Mouse (Mus musculus) heart, embryonic 14.5 days (tissue): Measurements from ENCODE around the gene Cdc5l. TPM values are rescaled to one million over a fixed set of nuclear protein-coding genes. Genes with fewer than 3 reads are reported as not detected.
A peak's percentile ranks its signal among the peaks of the same experiment; 100 is the strongest.

ENCODE experiments used
- ATAC-seq: fragments of 200-750 bp; cut with Nextera tagmentation; 2 replicates; pipeline ENCODE4 v1.8.0; 2017; ENCODE audit warnings: low read depth, moderate TSS enrichment; ENCODE audit not compliant: insufficient number of reproducible peaks, insufficient read depth, low FRiP score
- H3K27ac ChIP-seq, 2 experiments: fragments of 200-500 bp in 1 of 2; fragments of 300-500 bp in 1 of 2; sonication (generic) in 1 of 2; replicated peaks in 1 of 2; 2 replicates each; pipeline ENCODE4 v1.5.1; 2012 to 2014; ENCODE audit warnings: low read depth in 2 of 2, low read length in 2 of 2, control low read depth in 1 of 2, mild to moderate bottlenecking in 1 of 2, mixed read lengths in 1 of 2; ENCODE audit not compliant: control insufficient read depth in 1 of 2, insufficient read depth in 1 of 2
- H3K27me3 ChIP-seq: fragments of 300-500 bp; sonication (generic); 2 replicates; pipeline ENCODE4 v1.6.1; 2014; ENCODE audit warnings: mild to moderate bottlenecking, low read length, control low read depth; ENCODE audit not compliant: control insufficient read depth, insufficient read depth
- H3K36me3 ChIP-seq: fragments of 300-500 bp; sonication (generic); 2 replicates; pipeline ENCODE4 v1.6.1; 2014; ENCODE audit warnings: mild to moderate bottlenecking, control low read depth, low read length, mixed read lengths; ENCODE audit not compliant: control insufficient read depth, insufficient read depth
- H3K4me1 ChIP-seq, 2 experiments: fragments of 200-500 bp in 1 of 2; fragments of 300-500 bp in 1 of 2; sonication (generic) in 1 of 2; 2 replicates each; pipeline ENCODE4 v1.6.1; 2012 to 2014; ENCODE audit warnings: low read length in 2 of 2, control low read depth in 1 of 2, mixed read lengths in 1 of 2; ENCODE audit not compliant: control insufficient read depth in 2 of 2, insufficient read depth in 2 of 2
- H3K4me2 ChIP-seq: fragments of 300-500 bp; sonication (generic); 2 replicates; pipeline ENCODE4 v1.6.1; 2014; ENCODE audit warnings: mild to moderate bottlenecking, low read length
- H3K4me3 ChIP-seq, 2 experiments: fragments of 200-500 bp in 1 of 2; fragments of 300-500 bp in 1 of 2; sonication (generic) in 1 of 2; 2 replicates each; pipeline ENCODE4 v1.5.1; 2012 to 2014; ENCODE audit warnings: low read length in 2 of 2, mild to moderate bottlenecking in 2 of 2, control low read depth in 1 of 2, low read depth in 1 of 2, moderate library complexity in 1 of 2; ENCODE audit not compliant: control insufficient read depth in 1 of 2, insufficient read depth in 1 of 2
- H3K9ac ChIP-seq: fragments of 300-500 bp; sonication (generic); 2 replicates; pipeline ENCODE4 v1.6.1; 2014; ENCODE audit warnings: mild to moderate bottlenecking, low read length
- H3K9me3 ChIP-seq: fragments of 300-500 bp; sonication (generic); 2 replicates; pipeline ENCODE4 v1.6.1; 2016; ENCODE audit warnings: low read length, control low read depth; ENCODE audit not compliant: control insufficient read depth
- WGBS: fragments of 180-500 bp; shearing (Covaris S2); extraction: QIAGEN DNeasy Blood & Tissue Kit; methylation state at CpG from one replicate; pipeline ENCODE4 v1.1.7; 2014; 5-methylcytosine and 5-hydroxymethylcytosine counted together
- polyA plus RNA-seq: library from polyadenylated mRNA; unstranded; fragments of >200 nt; fragmentation: Nextera tagmentation; extraction: Ambion mirVana; gene quantifications from 2 replicates; pipeline ENCODE4 v1.2.1, GENCODE M21; 2014

Gene Cdc5l
- polyA plus RNA-seq, 1 experiment from 2014 or later = 50.7 TPM

- 95% methylated on average over 1 of the region's 1 CpGs for WGBS
- H3K36me3 ChIP-seq = peaks cover 69% of the 10 kb centered on the region
These were observed 31.4 kb downstream of the Cdc5l start for GRCm38 (mm10) chr17:45402126-45402525.

DNA sequence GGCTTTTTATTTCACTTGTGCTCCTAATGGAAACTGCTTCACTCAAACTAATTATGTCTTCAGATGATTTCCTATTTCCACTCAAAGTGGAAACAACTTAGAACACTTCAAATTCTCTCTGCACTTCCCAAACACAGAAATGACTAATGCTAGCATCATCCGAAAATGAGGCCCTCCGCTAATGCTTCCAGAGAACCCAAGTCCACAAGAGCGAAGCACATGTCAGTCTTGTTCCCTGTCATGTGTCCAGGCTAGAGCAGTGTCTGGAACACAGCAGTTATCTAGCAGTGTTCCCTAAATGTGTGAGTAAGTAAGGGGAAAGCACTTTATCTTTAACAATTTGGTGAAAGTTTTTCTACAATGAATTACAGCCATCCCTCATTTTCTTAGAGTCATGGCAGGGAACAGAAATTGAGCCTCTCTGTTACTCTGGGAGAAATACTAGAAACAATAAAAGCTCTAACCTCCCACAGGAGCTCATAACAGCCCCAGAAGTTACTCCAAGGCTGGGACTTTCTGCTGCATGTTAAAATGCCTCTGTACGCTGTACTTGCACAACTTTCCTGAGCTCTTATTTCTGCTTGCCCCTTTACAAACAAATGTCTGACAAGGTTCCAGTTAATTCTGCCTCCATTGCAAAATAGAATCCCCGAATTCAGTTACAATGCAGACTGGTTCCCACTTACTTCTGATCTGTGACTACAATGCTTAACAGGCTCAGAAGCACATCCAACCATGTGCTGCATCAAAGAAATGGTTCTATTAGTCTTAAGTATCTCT lies 32.2 kb downstream of the Cdc5l start:
- WGBS = 75% methylated on average over 5 of the region's 5 CpGs
- Histone ChIP-seq H3K9ac (no peak overlapping the region), H3K27ac (no peak overlapping the region), H3K4me3 (no peak overlapping the region), H3K36me3 (peaks cover 61% of the 10 kb centered on the region), H3K4me1 (peaks cover 5 to 9% of the 10 kb centered on the region in 2 experiments), H3K27me3 (no peaks in the 10 kb centered on the region), H3K4me2 (no peak overlapping the region), H3K9me3 (no peaks in the 10 kb centered on the region)
- no peak for ATAC-seq

More at GRCm38 (mm10) chr17:45402126-45402525, 31.4 kb downstream of the Cdc5l start:
- H3K27me3 ChIP-seq = no peaks in the 10 kb centered on the region
- H3K9me3 ChIP-seq = no peaks in the 10 kb centered on the region
- no peak overlapping the region for H3K4me2 ChIP-seq
- no peak overlapping the region for H3K27ac ChIP-seq
- ATAC-seq = no peak
- H3K9ac ChIP-seq = no peak overlapping the region
- no peak overlapping the region for H3K4me3 ChIP-seq
- peaks cover 5 to 9% of the 10 kb centered on the region in 2 experiments for H3K4me1 ChIP-seq

GRCm38 (mm10) chr17:45398021-45398420 lies 35.5 kb downstream of the Cdc5l start:
- Histone ChIP-seq H3K27me3 (no peaks in the 10 kb centered on the region), H3K4me2 (no peak overlapping the region), H3K9ac (no peak overlapping the region), H3K4me3 (no peak overlapping the region), H3K4me1 (peaks cover 5 to 9% of the 10 kb centered on the region in 2 experiments), H3K9me3 (no peaks in the 10 kb centered on the region), H3K27ac (no peak overlapping the region), H3K36me3 (peaks cover 50% of the 10 kb centered on the region)
- 94% methylated on average over 2 of the region's 2 CpGs for WGBS
- ATAC-seq = no peak

GRCm38 (mm10) chr17:45397541-45397940 lies 36.0 kb downstream of the Cdc5l start:
- WGBS = 75% methylated on average over 3 of the region's 3 CpGs
- Histone ChIP-seq H3K36me3 (peaks cover 50% of the 10 kb centered on the region), H3K4me1 (peaks cover 5 to 9% of the 10 kb centered on the region in 2 experiments), H3K27ac (no peak overlapping the region), H3K9me3 (no peaks in the 10 kb centered on the region), H3K4me2 (no peak overlapping the region), H3K4me3 (no peak overlapping the region), H3K9ac (no peak overlapping the region), H3K27me3 (no peaks in the 10 kb centered on the region)
- ATAC-seq = no peak

GRCm38 (mm10) chr17:45394612-45395011 lies 38.9 kb downstream of the Cdc5l start:
- peaks cover 67% of the 10 kb centered on the region for H3K36me3 ChIP-seq
- H3K4me1 ChIP-seq = peaks cover 0 to 5% of the 10 kb centered on the region in 2 experiments; a peak in 3 of 4 replicates
- WGBS = 78% methylated on average over 9 of the region's 9 CpGs
- no peaks in the 10 kb centered on the region for H3K9me3 ChIP-seq
- no peak for ATAC-seq
- H3K4me2 ChIP-seq = no peak overlapping the region
- H3K27me3 ChIP-seq = no peaks in the 10 kb centered on the region
- no peak overlapping the region for H3K9ac ChIP-seq
- H3K4me3 ChIP-seq = no peak overlapping the region
- no peak overlapping the region for H3K27ac ChIP-seq

- 94% methylated on average over 3 of the region's 3 CpGs for WGBS
- H3K27ac ChIP-seq = no peak overlapping the region
- peaks cover 66% of the 10 kb centered on the region for H3K36me3 ChIP-seq
- no peaks in the 10 kb centered on the region for H3K9me3 ChIP-seq
- no peaks in the 10 kb centered on the region for H3K27me3 ChIP-seq
- no peak overlapping the region for H3K4me2 ChIP-seq
- H3K4me3 ChIP-seq = no peak overlapping the region
- H3K4me1 ChIP-seq = peaks cover 0 to 5% of the 10 kb centered on the region in 2 experiments; a peak in 3 of 4 replicates
- H3K9ac ChIP-seq = no peak overlapping the region
- ATAC-seq = no peak
These were observed 39.8 kb downstream of the Cdc5l start for GRCm38 (mm10) chr17:45393765-45394164.

DNA sequence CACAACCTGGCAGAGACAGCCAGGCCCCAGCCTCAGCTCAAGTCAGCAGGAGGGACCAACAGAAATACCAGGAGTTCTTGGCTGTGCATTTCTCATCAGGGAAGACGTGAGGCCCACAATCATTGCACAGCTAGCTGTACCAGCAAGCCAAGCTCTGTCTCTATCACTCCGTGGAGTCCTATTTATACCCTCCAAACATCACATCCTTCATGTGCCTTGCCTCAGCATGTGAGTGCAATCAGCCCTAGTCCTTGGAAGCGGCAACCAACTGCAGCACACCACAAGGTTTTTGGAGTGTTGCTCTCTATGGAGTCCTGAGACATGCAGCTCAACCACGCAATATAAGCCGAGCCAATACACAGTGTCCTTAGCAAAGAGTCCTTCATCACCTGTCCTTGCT lies 43.6 kb downstream of the Cdc5l start:
- Histone ChIP-seq H3K4me3 (no peak overlapping the region), H3K9me3 (no peaks in the 10 kb centered on the region), H3K4me2 (no peak overlapping the region), H3K27ac (peak overlapping the region; percentile 28 to 30; a peak in 3 of 4 replicates), H3K36me3 (peaks cover 80% of the 10 kb centered on the region), H3K4me1 (peaks cover 0 to 5% of the 10 kb centered on the region in 2 experiments; a peak in 3 of 4 replicates), H3K27me3 (no peaks in the 10 kb centered on the region), H3K9ac (no peak overlapping the region)
- WGBS = 75% methylated on average over 5 of the region's 5 CpGs
- ATAC-seq = no peak
